Mouse (Mus musculus) testis, adult 2 months (tissue): ENCODE results near the gene Cnih4.

Experiments used
- CTCF ChIP-seq: fragments of 200-500 bp; IDR thresholded peaks from 2 replicates; pipeline ENCODE4 v1.5.1; 2012; ENCODE audit warnings: low read depth, mild to moderate bottlenecking, inconsistent platforms, low read length, moderate library complexity; ENCODE audit not compliant: control insufficient read depth, insufficient read depth, insufficient replicate concordance
- POLR2A ChIP-seq: fragments of 200-500 bp; IDR thresholded peaks from 2 replicates; pipeline ENCODE4 v1.6.1; 2012; ENCODE audit warnings: low read depth, mild to moderate bottlenecking, inconsistent platforms, low read length, moderate library complexity; ENCODE audit not compliant: control insufficient read depth

DNA sequence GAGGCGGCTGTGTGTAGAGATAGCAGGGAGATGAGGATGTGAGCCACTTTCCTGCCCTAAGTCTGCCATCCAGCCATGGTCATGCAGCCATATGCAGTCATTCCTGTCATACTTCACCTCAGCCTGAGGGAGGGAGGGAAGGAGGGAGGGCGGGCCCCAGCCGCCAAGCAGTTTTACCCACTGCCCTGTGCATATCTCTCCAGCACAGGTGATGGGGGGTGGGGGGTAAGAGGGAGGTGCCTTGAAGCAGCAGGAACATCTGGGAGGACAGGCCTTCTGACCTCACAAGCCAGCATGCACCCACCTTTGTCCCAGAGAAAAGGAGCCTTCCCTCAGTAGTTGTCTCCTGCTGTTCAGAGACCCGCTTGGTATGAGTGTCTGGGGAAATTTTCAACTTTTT lies 71.8 kb downstream of the Cnih4 start:
- TF ChIP-seq CTCF: no peak
- no peak for TF ChIP-seq POLR2A
